ENCODE assay signal across 23 mouse cellular contexts in genomic region chr1:131701391-131701790, GRCm38 (mm10). TPM values are rescaled to one million over a fixed set of nuclear protein-coding genes. Genes with fewer than 3 reads are reported as not detected.
A peak's percentile ranks its signal among the peaks of the same experiment; 100 is the strongest.
DNase-seq lines count a peak whose midpoint lies in the region; ATAC-seq and TF ChIP-seq lines count a peak whose summit lies in the region.
"Had no signal": no experiment of that assay in that cellular context is flagged by ENCODE, and none has a peak within 500 bp of the region (broad histone marks: within the 10 kb centered on the region; RNA-seq: fewer than 3 reads in every experiment).

No protein-coding gene starts in this region.

- H3K4me1 ChIP-seq in forebrain, postnatal 0 days (ENCODE audit: insufficient read depth) = no peaks in the 10 kb centered on the region
- H3K4me1 ChIP-seq in forebrain, embryonic 13.5 days = no peaks in the 10 kb centered on the region
- no peaks in the 10 kb centered on the region for H3K4me1 ChIP-seq in lung, adult 2 months (ENCODE audit: control insufficient read depth, insufficient read depth, low read length)
- no peaks in the 10 kb centered on the region for H3K4me1 ChIP-seq in E14TG2a.4 (replicated peaks; ENCODE audit: low read depth, low read length)
- H3K4me1 ChIP-seq: forebrain, embryonic 15.5 days; kidney, embryonic 15.5 days; limb, embryonic 15.5 days; neural tube, embryonic 15.5 days had no signal

- H3K4me3 ChIP-seq in forebrain, postnatal 0 days (ENCODE audit: low read depth, low read length) = no peak overlapping the region
- no peak overlapping the region for H3K4me3 ChIP-seq in forebrain, embryonic 13.5 days
- no peak overlapping the region for H3K4me3 ChIP-seq in lung, adult 2 months (replicated peaks; ENCODE audit: extremely low read depth, low read depth, low read length)
- H3K4me3 ChIP-seq in E14TG2a.4 (replicated peaks; ENCODE audit: low read length) = no peak overlapping the region
- H3K4me3 ChIP-seq: embryonic facial prominence, embryonic 13.5 days; forebrain, embryonic 15.5 days; kidney, embryonic 15.5 days; limb, embryonic 15.5 days; megakaryocyte, embryonic 14.5 days; neural tube, embryonic 15.5 days had no signal

- peak; percentile 5; the same call in 1 of the 2 replicates for TF ChIP-seq CTCF in forebrain, postnatal 0 days (IDR thresholded peaks at IDR 0.05; ENCODE audit: low read depth)
- TF ChIP-seq CTCF in lung, adult 2 months (IDR thresholded peaks at IDR 0.05; ENCODE audit: insufficient read depth, low read length) = 0 out of 2 replicates have a peak, but pooled peaks have one; percentile 5
- TF ChIP-seq CTCF in E14TG2a.4 (conservative IDR thresholded peaks at IDR 0.05; ENCODE audit: low read length) = peak; percentile 71

- no peaks in the 10 kb centered on the region for H3K36me3 ChIP-seq in forebrain, postnatal 0 days (ENCODE audit: insufficient read depth)
- no peaks in the 10 kb centered on the region for H3K36me3 ChIP-seq in forebrain, embryonic 13.5 days (ENCODE audit: poor library complexity, severe bottlenecking)
- no peaks in the 10 kb centered on the region for H3K36me3 ChIP-seq in E14TG2a.4 (ENCODE audit: insufficient read depth, low read length)
- H3K36me3 ChIP-seq: embryonic facial prominence, embryonic 13.5 days; forebrain, embryonic 15.5 days; kidney, embryonic 15.5 days; limb, embryonic 15.5 days; neural tube, embryonic 15.5 days had no signal

- H3K4me2 ChIP-seq in forebrain, postnatal 0 days (ENCODE audit: low read depth) = no peak overlapping the region
- H3K4me2 ChIP-seq in forebrain, embryonic 13.5 days = no peak overlapping the region
- H3K4me2 ChIP-seq: embryonic facial prominence, embryonic 13.5 days; forebrain, embryonic 15.5 days; kidney, embryonic 15.5 days; limb, embryonic 15.5 days; neural tube, embryonic 15.5 days had no signal

- no peaks in the 10 kb centered on the region for H3K27me3 ChIP-seq in forebrain, postnatal 0 days (ENCODE audit: insufficient read depth, low read length)
- H3K27me3 ChIP-seq in forebrain, embryonic 13.5 days = no peaks in the 10 kb centered on the region
- H3K27me3 ChIP-seq in E14TG2a.4 (ENCODE audit: insufficient read depth, low read length) = peaks cover 5% of the 10 kb centered on the region
- H3K27me3 ChIP-seq: embryonic facial prominence, embryonic 13.5 days; forebrain, embryonic 15.5 days; kidney, embryonic 15.5 days; limb, embryonic 15.5 days; neural tube, embryonic 15.5 days had no signal

- H3K9me3 ChIP-seq in forebrain, postnatal 0 days (ENCODE audit: low read length) = no peaks in the 10 kb centered on the region
- H3K9me3 ChIP-seq in forebrain, embryonic 13.5 days (replicated peaks) = no peaks in the 10 kb centered on the region
- no peaks in the 10 kb centered on the region for H3K9me3 ChIP-seq in E14TG2a.4 (ENCODE audit: low read length)
- H3K9me3 ChIP-seq: embryonic facial prominence, embryonic 13.5 days; forebrain, embryonic 15.5 days; kidney, embryonic 15.5 days; limb, embryonic 15.5 days; megakaryocyte, embryonic 14.5 days; neural tube, embryonic 15.5 days had no signal

- no peak overlapping the region for H3K9ac ChIP-seq in forebrain, postnatal 0 days
- H3K9ac ChIP-seq in forebrain, embryonic 13.5 days = no peak overlapping the region
- H3K9ac ChIP-seq: embryonic facial prominence, embryonic 13.5 days; forebrain, embryonic 15.5 days; kidney, embryonic 15.5 days; limb, embryonic 15.5 days; neural tube, embryonic 15.5 days had no signal

- no peak for ATAC-seq in forebrain, postnatal 0 days
- ATAC-seq in forebrain, embryonic 13.5 days = no peak
- no peak for ATAC-seq in megakaryocyte progenitor cell, adult 5-6 weeks (replicated peaks; ENCODE audit: poor library complexity)
- ATAC-seq: forebrain, embryonic 15.5 days; hindbrain, embryonic 16.5 days; intestine, embryonic 16.5 days; midbrain, embryonic 16.5 days had no signal

- TF ChIP-seq POLR2A in lung, adult 2 months (IDR thresholded peaks at IDR 0.05; ENCODE audit: borderline replicate concordance, extremely low read depth, low read depth, low read length) = no peak

- 84% methylated on average over 5 of the region's 5 CpGs for WGBS in forebrain, postnatal 0 days
- 86% methylated on average over 5 of the region's 5 CpGs for WGBS in forebrain, embryonic 13.5 days
- WGBS in lung, adult 2 months = 87% methylated on average over 5 of the region's 5 CpGs

- no peak overlapping the region for H3K27ac ChIP-seq in forebrain, postnatal 0 days (ENCODE audit: low read depth, low read length)
- no peak overlapping the region for H3K27ac ChIP-seq in forebrain, embryonic 13.5 days
- H3K27ac ChIP-seq: embryonic facial prominence, embryonic 13.5 days; forebrain, embryonic 15.5 days; kidney, embryonic 15.5 days; limb, embryonic 15.5 days; neural tube, embryonic 15.5 days had no signal

- DNase-seq in forebrain, postnatal 0 days = no peak
- DNase-seq in lung, adult 2 months = no peak
- DNase-seq in lung, postnatal 25 days (ENCODE audit: low spot score) = no peak
- peak; percentile 44 for DNase-seq in ZHBTc4 (ENCODE audit: low read depth, low spot score)
- no peak for DNase-seq in gastrocnemius, postnatal 25 days
- DNase-seq: cerebellum, adult 11 months; cerebellum, postnatal 10 days; heart, adult 11 months; heart, postnatal 36 days; layer of hippocampus, postnatal 36 days had no signal

RNA-seq across cellular contexts. Expression of gene Rab7b, which starts 12.9 kb away (rescaled TPM):
- total RNA-seq in forebrain, postnatal 0 days (2014; rRNA removed) = 0.29 and 0.85 TPM in 2 replicates
- 1.3 and 1.9 TPM in 2 replicates for polyA plus RNA-seq in forebrain, postnatal 0 days (2015; fragmentation: Nextera tagmentation; extraction: Ambion mirVana)
- polyA plus RNA-seq in forebrain, embryonic 13.5 days (2015; fragmentation: Nextera tagmentation; extraction: Ambion mirVana) = 0.40 and 0.62 TPM in 2 replicates
- polyA plus RNA-seq in lung, adult 2 months (2012; rRNA removed) = 7.4 and 8.4 TPM in 2 replicates
- total RNA-seq in gastrocnemius, postnatal 25 days (2021) = 1 to 10 TPM; 3.7 to 4.1 TPM
- total RNA-seq in megakaryocyte progenitor cell, adult 5-6 weeks (2015) = 5.8 and 7.7 TPM in 2 replicates
- 31.1 and 43.2 TPM in 2 replicates for total RNA-seq in megakaryocyte progenitor cell, adult 5-6 weeks (2017)

RNA-seq across cellular contexts. Expression of gene Slc26a9, which starts 42.4 kb away (rescaled TPM):
- 0.08 and 0.67 TPM in 2 replicates for total RNA-seq in forebrain, postnatal 0 days (2014; rRNA removed)
- 0.09 and 0.15 TPM in 2 replicates for polyA plus RNA-seq in forebrain, postnatal 0 days (2015; fragmentation: Nextera tagmentation; extraction: Ambion mirVana)
- 0.05 and 0.06 TPM in 2 replicates for polyA plus RNA-seq in forebrain, embryonic 13.5 days (2015; fragmentation: Nextera tagmentation; extraction: Ambion mirVana)
- 25.6 and 38.8 TPM in 2 replicates for polyA plus RNA-seq in lung, adult 2 months (2012; rRNA removed)
- total RNA-seq in gastrocnemius, postnatal 25 days (2021) = not detected
- total RNA-seq in megakaryocyte progenitor cell, adult 5-6 weeks (2015) = 0.02 and 0.25 TPM in 2 replicates
- 0.14 TPM in 1 of 2 replicates, not detected in the other for total RNA-seq in megakaryocyte progenitor cell, adult 5-6 weeks (2017)
- total RNA-seq: heart, postnatal 36 days had no signal
- polyA plus RNA-seq: CD4-positive, CD25-positive, alpha-beta regulatory T cell, adult 4 months; embryonic facial prominence, embryonic 13.5 days had no signal

Comparison
In these comparisons a context has a peak if more than half of its experiments do, and no peak if none do; other contexts are left out.
1. CTCF ChIP-seq: peak in every context shown above with its lines; median percentile 71 in E14TG2a.4; 5 in forebrain, postnatal 0 days; 5 in lung, adult 2 months.